Mouse (Mus musculus): Measurements from ENCODE around the gene Rgl1.

GRCm38 (mm10) chr1:152767749-152768488 lies 1.8 kb upstream of the Rgl1 start:
- TF ChIP-seq CTCF (IDR thresholded peaks at IDR 0.05; ENCODE audit: low read depth) (peak; percentile 84), EP300 (IDR thresholded peaks at IDR 0.05; ENCODE audit: low read depth) (no peak)
